Mouse (Mus musculus) forebrain, embryonic 14.5 days (tissue): Measurements from ENCODE around the gene Acap3. TPM values are rescaled to one million over a fixed set of nuclear protein-coding genes. Genes with fewer than 3 reads are reported as not detected.

Experiments used
- ATAC-seq: fragments of 200-750 bp; cut with Nextera tagmentation; 2 replicates; pipeline ENCODE4 v1.8.0; 2017; ENCODE audit warnings: mild to moderate bottlenecking, moderate library complexity
- DNase-seq: peaks from one replicate; pipeline ENCODE4 v3.0.0-alpha.2; 2015; ENCODE audit warnings: low spot score
- H3K27ac ChIP-seq: fragments of 300-500 bp; sonication (generic); 2 replicates; pipeline ENCODE4 v1.5.1; 2014; ENCODE audit warnings: low read depth, mild to moderate bottlenecking, control low read depth, low read length, moderate library complexity
- H3K27me3 ChIP-seq: fragments of 300-500 bp; sonication (generic); replicated peaks from 2 replicates; pipeline ENCODE4 v1.6.1; 2014; ENCODE audit warnings: low read length, control low read depth, mixed read lengths; ENCODE audit not compliant: control insufficient read depth, insufficient read depth
- H3K36me3 ChIP-seq: fragments of 300-500 bp; sonication (generic); 2 replicates; pipeline ENCODE4 v1.6.1; 2014; ENCODE audit warnings: low read length, control low read depth; ENCODE audit not compliant: control insufficient read depth, insufficient read depth
- H3K4me1 ChIP-seq: fragments of 300-500 bp; sonication (generic); 2 replicates; pipeline ENCODE4 v1.6.1; 2014; ENCODE audit warnings: antibody characterized with exemption, low read length, control low read depth; ENCODE audit not compliant: control insufficient read depth, insufficient read depth
- H3K4me2 ChIP-seq: fragments of 300-500 bp; sonication (generic); 2 replicates; pipeline ENCODE4 v1.6.1; 2014; ENCODE audit warnings: mild to moderate bottlenecking, control low read depth, low read length
- H3K4me3 ChIP-seq: fragments of 300-500 bp; sonication (generic); 2 replicates; pipeline ENCODE4 v1.5.1; 2014; ENCODE audit warnings: low read depth, low read length, control low read depth
- H3K9ac ChIP-seq: fragments of 300-500 bp; sonication (generic); 2 replicates; pipeline ENCODE4 v1.6.1; 2014; ENCODE audit warnings: mild to moderate bottlenecking, low read length, control low read depth, moderate library complexity
- H3K9me3 ChIP-seq: fragments of 300-500 bp; sonication (generic); replicated peaks from 2 replicates; pipeline ENCODE4 v1.6.1; 2016; ENCODE audit warnings: low read length, control low read depth, mixed read lengths; ENCODE audit not compliant: control insufficient read depth
- WGBS: fragments of 180-500 bp; shearing (Covaris S2); extraction: QIAGEN DNeasy Blood & Tissue Kit; methylation state at CpG from one replicate; pipeline ENCODE4 v1.1.7; 2014; 5-methylcytosine and 5-hydroxymethylcytosine counted together
- polyA plus RNA-seq: library from polyadenylated mRNA; unstranded; fragments of >200 nt; fragmentation: Nextera tagmentation; extraction: Ambion mirVana; gene quantifications from 2 replicates; pipeline ENCODE4 v1.2.1, GENCODE M21; 2014

Gene Acap3
- polyA plus RNA-seq, 1 experiment from 2014 or later: 60.5 TPM

DNA sequence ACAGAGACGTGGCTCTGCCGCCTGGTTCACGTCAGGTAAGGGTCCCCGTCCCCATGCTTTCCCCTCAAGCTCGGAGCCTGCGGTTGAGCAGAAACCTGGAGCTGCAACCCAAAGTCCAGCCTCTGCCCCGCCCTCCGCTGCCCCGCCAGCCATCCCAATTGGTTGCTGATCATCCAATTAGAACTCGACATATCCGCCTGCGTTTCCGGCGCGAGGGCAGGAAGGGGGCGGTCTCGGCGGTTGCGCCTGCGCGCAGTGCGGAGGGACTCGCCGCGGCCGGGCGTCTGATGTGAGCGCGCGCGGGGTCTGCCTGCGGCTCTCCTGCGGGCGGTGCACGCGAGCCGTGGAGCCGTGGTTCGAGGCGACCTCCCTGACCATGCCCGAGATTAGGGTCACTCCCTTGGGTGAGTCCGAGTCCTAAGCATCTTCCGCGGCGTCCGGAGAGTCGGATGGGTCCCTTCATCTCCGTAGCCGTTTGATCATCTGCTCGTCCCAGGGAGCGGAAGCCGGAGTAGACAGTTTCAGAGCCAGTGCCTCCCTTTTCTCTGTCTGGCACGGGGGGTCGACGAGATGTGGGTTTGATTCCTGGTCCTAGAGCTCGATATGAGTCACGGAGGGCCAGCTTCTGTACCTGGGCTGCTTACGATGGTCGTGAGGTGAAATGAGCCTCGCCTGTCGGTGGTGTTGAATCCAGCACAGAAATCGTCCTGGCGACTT lies 22.1 kb upstream of the Acap3 start, which contains the start of the genes Cptp and Ints11:
TSS of gene Cptp (minus strand) at position 124 of the 717 bp plus-strand sequence.
TSS of gene Ints11 (plus strand) at position 230 of the 717 bp plus-strand sequence.
- Histone ChIP-seq H3K27me3 (no peaks in the 10 kb centered on the region), H3K4me3 (peak within 1 kb of the TSS; percentile 72), H3K36me3 (peaks cover 55% of the 10 kb centered on the region), H3K27ac (peak within 1 kb of the TSS; percentile 58), H3K4me1 (peaks cover 12% of the 10 kb centered on the region), H3K4me2 (peak within 1 kb of the TSS; percentile 98), H3K9ac (peak within 1 kb of the TSS; percentile 87), H3K9me3 (no peaks in the 10 kb centered on the region)
- peak; percentile 97 for DNase-seq
- WGBS: under 1% methylated on average over 63 of the region's 63 CpGs
- ATAC-seq: peak; percentile 97

DNA sequence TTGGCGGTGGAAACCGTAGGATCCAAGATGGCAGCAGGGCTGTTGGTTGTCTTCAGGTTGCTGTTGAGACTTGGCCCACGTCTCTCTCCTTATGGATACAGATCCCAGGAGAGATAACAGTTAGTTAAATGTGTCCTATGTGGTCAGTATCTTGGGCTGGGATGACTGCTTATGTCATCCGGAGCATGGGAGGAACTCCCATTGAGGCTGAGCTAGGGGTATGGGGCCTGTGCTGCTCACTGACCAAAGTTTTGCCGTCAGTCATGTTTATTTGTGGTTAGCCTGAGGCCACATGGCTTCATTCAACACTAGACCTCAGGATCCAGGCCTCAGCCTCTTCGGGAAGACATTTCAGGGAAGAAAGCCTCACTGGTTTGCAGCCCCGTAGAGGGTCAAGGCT lies 20.2 kb upstream of the Acap3 start:
- H3K9ac ChIP-seq: no peak overlapping the region
- 95% methylated on average over 7 of the region's 7 CpGs for WGBS
- no peaks in the 10 kb centered on the region for H3K9me3 ChIP-seq
- H3K27ac ChIP-seq: no peak overlapping the region
- no peak for DNase-seq
- no peaks in the 10 kb centered on the region for H3K27me3 ChIP-seq
- no peak overlapping the region for H3K4me3 ChIP-seq
- ATAC-seq: no peak
- peaks cover 53% of the 10 kb centered on the region for H3K36me3 ChIP-seq
- no peak overlapping the region for H3K4me2 ChIP-seq
- H3K4me1 ChIP-seq: peaks cover 12% of the 10 kb centered on the region

DNA sequence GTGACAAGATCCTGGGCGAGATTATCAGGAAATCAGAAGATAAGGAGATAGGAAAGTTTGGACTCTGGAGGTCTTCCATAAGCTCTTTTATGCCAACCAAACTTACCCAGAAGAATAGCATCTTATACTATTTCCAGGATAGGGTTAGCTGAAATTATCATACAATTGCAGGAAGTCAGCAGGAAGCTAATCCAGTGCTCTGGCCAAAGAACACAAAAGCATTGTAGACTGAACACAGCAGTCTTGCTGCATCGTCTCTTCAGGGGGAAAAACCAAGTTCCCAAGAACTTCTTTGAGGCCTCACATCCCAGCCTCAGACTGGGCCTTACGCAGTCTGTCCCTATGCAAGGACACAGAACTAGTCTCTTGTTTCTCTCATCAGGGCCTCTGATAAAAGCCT lies 8.0 kb upstream of the Acap3 start:
- H3K4me1 ChIP-seq: no peaks in the 10 kb centered on the region
- peaks cover 59% of the 10 kb centered on the region for H3K36me3 ChIP-seq
- H3K4me3 ChIP-seq: no peak overlapping the region
- no peak overlapping the region for H3K9ac ChIP-seq
- no peak overlapping the region for H3K27ac ChIP-seq
- ATAC-seq (no peak), DNase-seq (no peak)
- no peak overlapping the region for H3K4me2 ChIP-seq
- WGBS: 91% methylated on average over 3 of the region's 3 CpGs
- H3K9me3 ChIP-seq: no peaks in the 10 kb centered on the region
- H3K27me3 ChIP-seq: no peaks in the 10 kb centered on the region

DNA sequence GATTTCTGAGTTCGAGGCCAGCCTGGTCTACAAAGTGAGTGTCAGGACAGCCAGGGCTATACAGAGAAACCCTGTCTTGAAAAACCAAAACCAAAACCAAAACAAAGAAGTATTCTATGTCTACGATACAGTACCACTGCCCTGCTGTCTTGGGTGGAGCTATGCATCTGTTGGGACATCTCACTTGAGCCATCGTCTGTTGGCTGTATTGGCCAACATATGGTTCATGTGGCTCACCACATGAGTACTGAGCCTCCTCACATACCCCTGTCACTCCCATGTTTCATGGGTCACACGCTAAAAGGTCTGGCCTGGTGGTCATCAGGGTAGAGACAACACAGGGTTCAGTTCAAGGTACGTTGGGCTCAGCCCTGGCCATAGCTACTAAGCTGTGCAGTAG lies 5.3 kb upstream of the Acap3 start:
- Histone ChIP-seq H3K4me2 (no peak overlapping the region), H3K36me3 (peaks cover 62% of the 10 kb centered on the region), H3K4me3 (no peak overlapping the region), H3K27ac (no peak overlapping the region), H3K4me1 (peaks cover 10% of the 10 kb centered on the region), H3K27me3 (no peaks in the 10 kb centered on the region), H3K9me3 (no peaks in the 10 kb centered on the region), H3K9ac (no peak overlapping the region)
- ATAC-seq (no peak), DNase-seq (no peak)
- WGBS: 93% methylated on average over 5 of the region's 5 CpGs

DNA sequence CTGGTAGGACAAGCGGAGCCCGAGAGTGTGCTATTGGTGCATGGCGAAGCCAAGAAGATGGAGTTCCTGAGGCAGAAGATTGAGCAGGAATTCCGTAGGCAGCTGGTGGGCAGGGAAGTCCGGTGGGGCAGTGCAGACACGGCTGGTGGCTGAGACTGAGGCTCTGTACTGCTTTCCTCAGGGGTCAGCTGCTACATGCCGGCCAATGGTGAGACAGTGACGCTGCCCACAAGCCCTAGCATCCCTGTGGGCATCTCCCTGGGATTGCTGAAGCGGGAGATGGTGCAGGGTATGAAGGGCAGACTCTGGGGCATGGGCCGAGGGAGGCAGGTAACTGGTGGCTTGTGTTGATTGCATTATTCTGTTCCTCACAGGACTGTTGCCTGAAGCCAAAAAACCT lies 3.9 kb upstream of the Acap3 start:
- Histone ChIP-seq H3K36me3 (peaks cover 58% of the 10 kb centered on the region), H3K4me1 (peaks cover 10% of the 10 kb centered on the region), H3K9me3 (no peaks in the 10 kb centered on the region), H3K9ac (no peak overlapping the region), H3K4me3 (no peak overlapping the region), H3K4me2 (no peak overlapping the region), H3K27me3 (no peaks in the 10 kb centered on the region), H3K27ac (no peak overlapping the region)
- DNase-seq (no peak), ATAC-seq (no peak)
- 90% methylated on average over 10 of the region's 10 CpGs for WGBS

DNA sequence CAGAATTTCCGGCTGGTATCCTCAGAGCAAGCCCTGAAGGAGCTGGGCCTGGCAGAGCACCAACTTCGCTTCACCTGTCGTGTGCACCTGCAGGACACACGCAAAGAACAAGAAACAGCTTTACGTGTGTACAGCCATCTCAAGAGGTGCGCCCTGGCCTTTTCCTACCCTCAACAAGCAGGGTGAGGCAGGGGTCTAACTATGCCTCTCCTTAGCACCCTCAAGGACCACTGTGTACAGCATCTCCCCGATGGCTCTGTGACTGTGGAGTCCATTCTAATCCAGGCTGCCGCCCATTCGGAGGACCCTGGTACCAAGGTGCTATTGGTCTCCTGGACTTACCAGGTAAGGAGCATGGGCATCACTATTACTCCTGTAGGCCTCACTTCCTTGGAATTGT lies 3.4 kb upstream of the Acap3 start:
- Histone ChIP-seq H3K9me3 (no peaks in the 10 kb centered on the region), H3K9ac (no peak overlapping the region), H3K4me1 (peaks cover 13% of the 10 kb centered on the region), H3K4me2 (no peak overlapping the region), H3K4me3 (no peak overlapping the region), H3K36me3 (peaks cover 58% of the 10 kb centered on the region), H3K27me3 (no peaks in the 10 kb centered on the region), H3K27ac (no peak overlapping the region)
- 96% methylated on average over 9 of the region's 9 CpGs for WGBS
- DNase-seq: no peak
- no peak for ATAC-seq

DNA sequence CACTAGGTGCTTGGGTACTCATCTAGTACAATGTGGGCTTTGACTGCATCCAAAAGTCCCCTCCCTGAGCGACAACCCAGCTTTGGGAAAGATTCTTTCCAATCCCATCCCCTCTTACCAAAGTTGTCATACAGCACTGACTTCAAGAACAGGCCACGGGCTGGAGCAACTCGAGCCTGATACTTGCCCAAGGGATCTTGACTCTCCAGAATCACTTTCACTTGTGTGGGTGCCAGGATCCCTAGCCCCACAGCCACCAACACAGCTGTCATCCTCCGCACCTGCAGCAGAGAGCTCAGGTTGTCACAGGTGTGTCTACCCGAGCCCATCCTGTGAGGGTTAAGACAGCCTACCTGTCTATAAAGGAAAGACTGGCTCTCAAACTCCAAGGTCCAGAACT lies 2.3 kb upstream of the Acap3 start:
- H3K4me1 ChIP-seq: peaks cover 24% of the 10 kb centered on the region
- H3K4me3 ChIP-seq: no peak overlapping the region
- ATAC-seq (no peak), DNase-seq (no peak)
- H3K27ac ChIP-seq: no peak overlapping the region
- H3K9me3 ChIP-seq: no peaks in the 10 kb centered on the region
- H3K36me3 ChIP-seq: peaks cover 55% of the 10 kb centered on the region
- 81% methylated on average over 5 of the region's 5 CpGs for WGBS
- no peak overlapping the region for H3K9ac ChIP-seq
- no peak overlapping the region for H3K4me2 ChIP-seq
- H3K27me3 ChIP-seq: no peaks in the 10 kb centered on the region

DNA sequence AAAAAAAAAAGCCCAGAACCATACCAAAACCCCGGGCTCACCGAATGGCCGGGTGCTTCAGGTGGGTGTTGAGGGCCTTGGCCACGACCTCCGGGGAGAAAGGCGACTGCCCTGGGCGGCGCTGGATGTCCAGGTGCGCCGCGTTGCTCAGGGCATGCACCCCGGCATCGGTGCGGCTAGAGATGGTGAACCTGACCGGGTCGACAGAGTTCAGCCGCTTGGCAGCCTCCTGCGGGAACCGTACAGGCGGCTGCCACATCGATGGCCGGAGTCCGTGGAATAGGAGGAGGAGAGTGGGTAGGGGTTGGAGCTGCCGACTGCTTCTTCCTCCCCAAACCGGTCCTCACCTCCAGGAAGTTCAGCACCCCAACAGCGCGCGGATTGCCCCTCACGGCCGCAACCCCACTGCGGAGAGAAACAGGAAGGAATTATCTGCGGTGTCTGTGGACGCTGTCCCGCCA lies 581 bp upstream of the Acap3 start:
- no peak for ATAC-seq
- peak overlapping the region; percentile 97 for H3K4me2 ChIP-seq
- H3K27ac ChIP-seq: no peak overlapping the region

DNA sequence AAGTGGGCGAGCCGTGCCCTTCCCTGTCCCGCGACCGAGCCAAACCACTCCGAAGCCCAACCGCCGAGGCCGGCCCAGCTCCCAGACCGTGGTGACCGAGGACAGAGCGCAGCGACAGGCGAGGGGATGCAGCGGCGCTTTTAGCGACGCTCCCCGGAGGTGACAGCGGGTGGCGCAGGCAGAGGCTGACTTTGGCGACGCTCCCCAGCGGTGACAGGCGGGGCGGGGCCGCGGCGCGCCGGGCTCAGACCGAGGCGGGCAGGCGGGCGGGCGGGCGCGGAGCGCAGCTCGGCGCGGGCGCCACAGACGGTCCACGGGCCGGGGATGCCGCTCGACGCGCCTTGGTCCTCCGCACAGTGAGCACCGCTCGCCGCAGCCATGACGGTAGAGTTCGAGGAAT lies 395 bp downstream of the Acap3 start:
- DNase-seq: peak; percentile 93
- no peaks in the 10 kb centered on the region for H3K27me3 ChIP-seq
- H3K27ac ChIP-seq: peak overlapping the region; percentile 99
- ATAC-seq: peak; percentile 94
- WGBS: 0% methylated on average over 38 of the region's 56 CpGs
- H3K9ac ChIP-seq: peak overlapping the region; percentile 95
- H3K4me2 ChIP-seq: peak overlapping the region; percentile 97
- H3K4me3 ChIP-seq: peak overlapping the region; percentile 98
- H3K4me1 ChIP-seq: peaks cover 38% of the 10 kb centered on the region
- no peaks in the 10 kb centered on the region for H3K9me3 ChIP-seq
- peaks cover 45% of the 10 kb centered on the region for H3K36me3 ChIP-seq

More for the DNA sequence above, 581 bp upstream of the Acap3 start:
- Histone ChIP-seq H3K9me3 (no peaks in the 10 kb centered on the region), H3K27me3 (no peaks in the 10 kb centered on the region), H3K36me3 (peaks cover 45% of the 10 kb centered on the region), H3K9ac (peak overlapping the region; percentile 95), H3K4me1 (peaks cover 38% of the 10 kb centered on the region), H3K4me3 (peak overlapping the region; percentile 98)
- DNase-seq: no peak
- WGBS: under 1% methylated on average over 34 of the region's 34 CpGs
